Mouse (Mus musculus) urinary bladder, adult 2 months (tissue): ENCODE measurements around the gene Vmn1r194. TPM values are rescaled to one million over a fixed set of nuclear protein-coding genes. Genes with fewer than 3 reads are reported as not detected.
"Not testable (repeated sequence)": the region's sequence is repeated elsewhere in the genome, so short reads cannot be mapped to it uniquely, and the experiment has no call there.

Experiments
- DNase-seq: peaks from one replicate; pipeline ENCODE4 v3.0.0; 2022; ENCODE audit warnings: low spot score
- polyA plus RNA-seq: library from polyadenylated mRNA; depleted of rRNA; stranded (reverse); fragments of >200 nt; gene quantifications from 2 replicates; pipeline ENCODE4 v1.2.3, GENCODE M21; 2012; rRNA removed

Gene Vmn1r194
- not detected in 2 replicates for polyA plus RNA-seq

DNA sequence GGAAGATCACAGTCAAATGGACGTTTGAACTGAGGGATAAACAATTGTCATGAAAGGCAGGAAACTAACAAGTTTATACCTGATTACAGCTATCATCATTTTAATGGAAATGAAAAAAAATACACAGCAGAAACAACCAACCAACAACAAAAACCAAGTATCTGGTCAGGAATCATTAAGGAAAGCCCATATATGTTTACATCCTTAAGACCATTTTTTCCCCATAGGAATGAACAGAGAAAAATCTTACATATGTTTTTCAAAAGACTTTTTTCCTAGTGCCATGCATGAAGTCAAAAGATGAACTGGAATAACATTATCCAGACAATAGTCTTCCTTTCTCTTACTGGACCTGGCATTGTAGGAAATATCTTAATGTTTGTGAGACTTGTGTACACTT lies at the start of gene Vmn1r194:
Gene Vmn1r194, plus strand, starts transcription at position 301 of the 400 bp plus-strand sequence.
- DNase-seq = no peak

DNA sequence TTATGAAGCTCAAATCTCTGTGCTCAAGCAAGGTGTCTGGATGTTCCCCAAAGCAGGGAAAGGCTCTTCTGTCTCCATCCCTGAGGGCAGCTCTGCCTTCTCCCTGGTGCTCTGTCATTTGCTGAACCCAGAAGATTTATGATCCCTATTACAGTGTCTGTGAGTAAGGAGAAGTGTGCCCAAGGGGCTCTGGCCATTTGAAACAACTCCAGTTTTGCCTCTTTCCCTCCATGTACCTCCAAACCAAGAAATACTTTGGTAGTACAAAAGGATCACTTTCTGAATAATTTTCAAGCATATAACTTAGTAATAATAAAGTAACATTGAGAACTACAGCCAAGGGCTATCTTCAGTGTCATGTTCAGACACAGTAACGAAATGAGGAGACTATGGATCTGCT lies 21.0 kb upstream of the Vmn1r194 start, which contains the start of gene Vmn1r193:
Gene Vmn1r193, minus strand, starts transcription at position 101 of the 400 bp plus-strand sequence.
- not testable (repeated sequence) for DNase-seq

DNA sequence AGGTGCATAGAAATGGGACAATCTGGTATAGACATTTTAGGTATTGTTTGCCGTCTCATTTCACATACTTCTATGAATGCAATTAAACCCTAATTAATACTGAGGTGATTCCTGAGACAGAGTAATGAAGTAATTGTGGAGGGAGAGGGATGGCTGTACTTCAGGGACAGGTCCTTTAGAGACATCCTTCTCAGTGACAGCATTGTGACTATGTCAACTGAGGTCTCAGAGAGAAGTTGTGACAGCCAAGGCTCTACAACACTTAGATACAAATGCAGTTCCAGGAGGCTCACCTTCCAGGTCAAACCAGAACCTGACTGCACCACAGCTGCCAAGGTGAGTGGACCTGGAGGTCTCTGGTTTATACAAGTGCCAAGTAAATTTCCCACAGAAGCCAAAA lies 26.2 kb downstream of the Vmn1r194 start, which contains the start of gene Vmn1r195:
Gene Vmn1r195, plus strand, starts transcription at position 301 of the 400 bp plus-strand sequence.
- DNase-seq = not testable (repeated sequence)

DNA sequence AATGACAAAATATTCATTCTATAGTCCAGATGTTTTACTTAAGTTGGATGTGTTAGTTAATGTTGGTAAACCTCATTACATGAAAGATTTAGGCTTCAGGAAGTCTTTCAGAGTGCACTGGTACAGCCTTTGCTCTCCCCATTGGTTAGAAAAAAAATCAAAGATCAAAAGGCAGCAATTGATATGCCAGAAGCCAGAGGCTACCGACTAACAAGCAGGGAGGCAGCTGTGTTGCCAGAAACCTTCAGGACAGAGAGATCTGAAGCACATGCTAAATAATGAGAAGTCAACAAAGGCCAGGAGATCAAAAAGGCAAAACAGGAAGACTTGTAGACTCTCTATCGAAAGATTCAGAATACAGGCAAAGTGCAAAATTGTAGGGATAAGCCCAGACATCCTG lies 27.7 kb downstream of the Vmn1r194 start:
- DNase-seq = no peak

DNA sequence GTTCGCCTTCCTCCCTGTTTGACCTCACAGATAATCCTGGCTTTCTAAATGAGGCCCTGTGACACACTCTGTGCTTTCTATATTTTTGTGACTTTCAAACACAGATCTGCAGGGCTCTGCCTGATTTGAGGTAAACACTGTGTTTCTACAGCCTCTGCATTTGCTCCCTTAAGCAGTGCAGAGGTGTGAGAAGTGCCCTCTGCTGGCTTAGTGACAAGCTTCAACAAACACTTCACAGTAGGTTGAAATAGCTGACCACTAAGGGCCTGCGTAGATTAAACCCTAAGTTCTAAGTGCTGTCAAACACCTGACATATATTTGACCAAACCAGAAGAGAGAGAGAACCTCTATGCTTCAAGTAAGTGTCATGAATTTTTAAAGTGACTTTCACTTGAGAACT lies 40.6 kb downstream of the Vmn1r194 start:
- DNase-seq = no peak

DNA sequence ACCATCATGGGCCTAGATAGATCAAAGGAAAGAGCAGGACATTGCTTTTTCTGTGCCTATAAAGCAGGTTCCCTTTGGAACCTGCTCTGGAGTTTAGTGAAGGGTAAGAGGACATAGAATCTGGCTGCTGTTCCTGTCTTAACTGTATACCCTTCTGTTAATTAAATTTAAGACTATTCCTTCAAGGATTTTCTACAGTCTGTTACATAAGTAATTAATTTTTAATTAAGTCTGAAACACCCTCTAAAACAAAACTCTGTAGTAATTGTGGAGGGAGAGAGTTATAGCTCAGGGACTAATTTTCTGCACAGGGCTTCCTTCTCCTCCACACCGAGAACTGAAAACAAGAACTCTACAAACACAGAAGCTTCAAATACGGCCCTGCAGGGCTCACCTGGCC lies 45.6 kb downstream of the Vmn1r194 start, which contains the start of gene Vmn1r196:
Gene Vmn1r196, plus strand, starts transcription at position 301 of the 400 bp plus-strand sequence.
- no peak for DNase-seq

Other genes with a start within 250 kb of the Vmn1r194 start
- gene Prss16, start 234.5 kb upstream of the Vmn1r194 start, polyA plus RNA-seq = 0.52 and 0.73 TPM in 2 replicates
- gene Hist1h2ah, start 208.6 kb upstream of the Vmn1r194 start, polyA plus RNA-seq = 0.46 TPM in 1 of 2 replicates, not detected in the other
- gene Hist1h2bk, start 208.3 kb upstream of the Vmn1r194 start, polyA plus RNA-seq = 0.18 and 0.74 TPM in 2 replicates
- gene Hist1h4i, start 202.9 kb upstream of the Vmn1r194 start, polyA plus RNA-seq = 3.2 and 4.3 TPM in 2 replicates
- 0.50 and 0.56 TPM in 2 replicates for gene Hist1h2ag, start 201.3 kb upstream of the Vmn1r194 start, polyA plus RNA-seq
- gene Hist1h2bj, start 201.0 kb upstream of the Vmn1r194 start, polyA plus RNA-seq = 0.65 and 1.6 TPM in 2 replicates
- gene Vmn1r188, start 159.8 kb upstream of the Vmn1r194 start, polyA plus RNA-seq = not detected in 2 replicates
- gene Vmn1r189, start 138.4 kb upstream of the Vmn1r194 start, polyA plus RNA-seq = not detected in 2 replicates
- not detected in 2 replicates for gene Vmn1r191, start 60.2 kb upstream of the Vmn1r194 start, polyA plus RNA-seq
- gene Vmn1r192, start 53.1 kb upstream of the Vmn1r194 start, polyA plus RNA-seq = not detected in 2 replicates
- gene Vmn1r193, start 21.1 kb upstream of the Vmn1r194 start, polyA plus RNA-seq = not detected in 2 replicates
- not detected in 2 replicates for gene Vmn1r195, start 26.3 kb downstream of the Vmn1r194 start, polyA plus RNA-seq
- not detected in 2 replicates for gene Vmn1r196, start 45.7 kb downstream of the Vmn1r194 start, polyA plus RNA-seq
- not detected in 2 replicates for gene Vmn1r197, start 80.4 kb downstream of the Vmn1r194 start, polyA plus RNA-seq
- gene Vmn1r198, start 106.1 kb downstream of the Vmn1r194 start, polyA plus RNA-seq = not detected in 2 replicates
- gene Vmn1r199, start 135.6 kb downstream of the Vmn1r194 start, polyA plus RNA-seq = not detected in 2 replicates
- gene Vmn1r200, start 146.2 kb downstream of the Vmn1r194 start, polyA plus RNA-seq = not detected in 2 replicates
- gene Vmn1r201, start 227.7 kb downstream of the Vmn1r194 start, polyA plus RNA-seq = not detected in 2 replicates